Mouse (Mus musculus): ENCODE data around the gene Sh3gl1. TPM values are rescaled to one million over a fixed set of nuclear protein-coding genes. Genes with fewer than 3 reads are reported as not detected.

The Sh3gl1 gene
- 29.3 and 33.5 TPM in 2 replicates for total RNA-seq (2012; rRNA removed)
- 38.0 and 39.4 TPM in 2 replicates for total RNA-seq (2014; rRNA removed)
- polyA plus RNA-seq (2012; ENCODE audit: insufficient read length, low read depth) = 32.1 and 39.0 TPM in 2 replicates

DNA sequence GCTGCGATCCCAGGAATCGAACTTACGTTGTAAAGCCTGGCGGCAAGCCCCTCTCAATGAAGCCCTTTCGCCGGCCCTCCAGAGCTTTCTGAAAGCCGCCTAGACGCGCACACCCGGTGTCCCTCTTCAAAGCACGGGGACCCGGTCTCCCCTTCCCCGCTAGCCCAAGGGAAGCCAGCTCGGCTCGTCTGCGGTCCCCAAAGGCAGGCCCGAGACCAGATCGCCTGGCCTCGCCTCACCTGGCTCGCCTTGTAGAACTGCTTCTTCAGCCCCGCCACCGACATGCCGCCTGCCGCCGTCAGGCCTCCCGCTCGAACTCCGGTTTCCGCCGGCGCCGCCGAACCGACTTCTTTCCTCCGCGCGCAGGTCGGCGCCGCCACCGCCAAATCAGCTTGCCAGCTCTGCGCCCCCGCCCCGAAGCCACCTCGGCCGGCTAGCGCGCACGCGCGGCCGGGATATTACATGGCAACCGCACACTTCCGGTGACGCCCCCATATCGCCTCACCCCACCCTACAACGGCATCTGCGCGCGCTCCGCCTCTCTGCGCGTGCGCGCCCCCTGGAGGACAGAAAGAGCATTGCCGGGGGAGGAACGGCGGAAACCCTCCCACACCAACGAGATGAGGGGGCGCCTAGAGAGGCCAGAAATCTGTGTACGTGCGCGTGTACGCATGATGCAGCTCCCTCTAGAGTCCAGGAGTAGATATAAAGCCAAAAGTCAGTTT lies at the start of gene Sh3gl1:
Gene Sh3gl1 (minus strand): TSS at position 460 of the 725 bp plus-strand sequence.
- peak within 1 kb of the TSS; percentile 78 for H3K9ac ChIP-seq (ENCODE audit: insufficient read depth, low read depth)
- H3K27me3 ChIP-seq (replicated peaks) = no peaks in the 10 kb centered on the region
- dilution Hi-C loops (cut with MboI; ENCODE audit: extremely low pct_ligation_motif_present, extremely low pct_unique_long_range_greater_than_20kb, low sequenced_read_pairs) (no loop called here), in situ Hi-C loops (cut with MboI; ENCODE audit: low pct_ligation_motif_present, low pct_unique_long_range_greater_than_20kb, low sequenced_read_pairs) (no loop called here)
- H3K36me3 ChIP-seq (replicated peaks in 1 of 2; ENCODE audit: control insufficient read depth in 1 of 2, insufficient read depth in 1 of 2, low read length in 1 of 2) = peaks cover 4 to 26% of the 10 kb centered on the region in 2 experiments
- peaks cover 58% of the 10 kb centered on the region for H3K79me2 ChIP-seq (replicated peaks; ENCODE audit: control insufficient read depth, extremely low read depth, insufficient read depth, poor library complexity, severe bottlenecking)
- H3K27ac ChIP-seq (ENCODE audit: insufficient read depth, low read depth) = peak within 1 kb of the TSS; percentile 66
- peak; percentile 96 for DNase-seq (ENCODE audit: extremely low read depth)
- peak within 1 kb of the TSS; percentile 74 to 98 (median 94) for H3K4me3 ChIP-seq (replicated peaks in 1 of 3; ENCODE audit: low read depth in 2 of 3, low read length in 2 of 3, poor library complexity in 1 of 3)
- H3K4me1 ChIP-seq (ENCODE audit: control insufficient read depth in 1 of 2, insufficient read depth in 2 of 2) = peaks cover 17 to 46% of the 10 kb centered on the region in 2 experiments
- peak within 1 kb of the TSS; percentile 88 for H3K4me2 ChIP-seq (ENCODE audit: insufficient read depth, low read depth, poor library complexity, severe bottlenecking)
- H3K9me3 ChIP-seq (replicated peaks; ENCODE audit: low read length) = no peaks in the 10 kb centered on the region
- TF ChIP-seq MXI1 (IDR thresholded peaks at IDR 0.05; ENCODE audit: low read depth, low read length) (peak; percentile 78), TCF12 (IDR thresholded peaks at IDR 0.05; ENCODE audit: low read depth, low read length) (peak; percentile 83; the same call in 1 of the 2 replicates), MYC (IDR thresholded peaks at IDR 0.05; ENCODE audit: low read depth, low read length) (peak; percentile 94), MAFK (IDR thresholded peaks at IDR 0.05; ENCODE audit: insufficient replicate concordance, low read length) (0 out of 2 replicates have a peak, but pooled peaks have one; percentile 17), USF2 (conservative IDR thresholded peaks at IDR 0.05; ENCODE audit: low read depth, low read length) (no peak), MAZ (IDR thresholded peaks at IDR 0.05; ENCODE audit: low read depth, low read length) (peak; percentile 93), JUND (conservative IDR thresholded peaks at IDR 0.05; ENCODE audit: low read depth, low read length) (peak; percentile 25; the same call in 1 of the 2 replicates), ZKSCAN1 (IDR thresholded peaks at IDR 0.05; ENCODE audit: borderline replicate concordance, low read depth, low read length) (no peak), CTCF (conservative IDR thresholded peaks at IDR 0.05 in 1 of 2, IDR thresholded peaks at IDR 0.05 in 1 of 2; ENCODE audit: low read depth in 2 of 2, low read length in 2 of 2) (peak; percentile 79 to 99; a peak in 3 of 4 replicates), ETS1 (conservative IDR thresholded peaks at IDR 0.05; ENCODE audit: low read depth, low read length) (peak; percentile 59), POLR2AphosphoS2 (IDR thresholded peaks at IDR 0.05; ENCODE audit: low read depth, low read length) (peak; percentile 83), EP300 (IDR thresholded peaks at IDR 0.05; ENCODE audit: low read length) (no peak), CHD2 (IDR thresholded peaks at IDR 0.05; ENCODE audit: low read length) (peak; percentile 69), ZMIZ1 (IDR thresholded peaks at IDR 0.05; ENCODE audit: low read depth, low read length) (peak; percentile 89; the same call in 1 of the 2 replicates), RAD21 (IDR thresholded peaks at IDR 0.05; ENCODE audit: low read depth, low read length) (peak; percentile 29), BHLHE40 (IDR thresholded peaks at IDR 0.05; ENCODE audit: low read depth, low read length) (peak; percentile 66), POLR2A (IDR thresholded peaks at IDR 0.05; ENCODE audit: low read depth, low read length) (peak; percentile 90), ZNF384 (IDR thresholded peaks at IDR 0.05; ENCODE audit: low read depth, low read length) (no peak), USF1 (IDR thresholded peaks at IDR 0.05; ENCODE audit: low read depth, low read length) (no peak), NRF1 (IDR thresholded peaks at IDR 0.05; ENCODE audit: low read depth, low read length) (peak; percentile 93), UBTF (IDR thresholded peaks at IDR 0.05; ENCODE audit: low read depth, low read length) (0 out of 2 replicates have a peak, but pooled peaks have one; percentile 46), SIN3A (IDR thresholded peaks at IDR 0.05; ENCODE audit: low read length) (peak; percentile 84), MEF2A (IDR thresholded peaks at IDR 0.05; ENCODE audit: borderline replicate concordance, low read depth, low read length) (peak; percentile 84; the same call in 1 of the 2 replicates), CHD1 (IDR thresholded peaks at IDR 0.05; ENCODE audit: low read depth, low read length) (no peak; the same call in 1 of the 2 replicates), JUN (IDR thresholded peaks at IDR 0.05; ENCODE audit: insufficient read depth, low read depth, low read length) (no peak), NELFE (IDR thresholded peaks at IDR 0.05; ENCODE audit: low read depth, low read length) (peak; percentile 94), MAX (IDR thresholded peaks at IDR 0.05; ENCODE audit: low read length) (peak; percentile 85), RCOR1 (conservative IDR thresholded peaks at IDR 0.05; ENCODE audit: low read depth, low read length) (peak; percentile 41; the same call in 1 of the 2 replicates), GABPA (IDR thresholded peaks at IDR 0.05; ENCODE audit: insufficient replicate concordance, low read depth, low read length) (peak; percentile 40; the same call in 1 of the 2 replicates), ELF1 (IDR thresholded peaks at IDR 0.05; ENCODE audit: low read depth, low read length) (peak; percentile 95), TBP (conservative IDR thresholded peaks at IDR 0.05; ENCODE audit: low read depth, low read length) (peak; percentile 66; the same call in 1 of the 2 replicates), SMC3 (IDR thresholded peaks at IDR 0.05; ENCODE audit: low read depth, low read length) (peak; percentile 48), ZC3H11A (IDR thresholded peaks at IDR 0.05; ENCODE audit: low read depth, low read length) (no peak), PAX5 (IDR thresholded peaks at IDR 0.05; ENCODE audit: low read length) (no peak), HCFC1 (IDR thresholded peaks at IDR 0.05; ENCODE audit: low read depth, low read length) (peak; percentile 89), IRF4 (IDR thresholded peaks at IDR 0.05; ENCODE audit: low read depth, low read length) (peak; percentile 52; the same call in 1 of the 2 replicates), KAT2A (IDR thresholded peaks at IDR 0.05; ENCODE audit: insufficient replicate concordance, low read length) (0 out of 2 replicates have a peak, but pooled peaks have one; percentile 72)
